Mouse (Mus musculus): ENCODE data around the gene Vamp3. TPM values are rescaled to one million over a fixed set of nuclear protein-coding genes. Genes with fewer than 3 reads are reported as not detected.
"Not testable (repeated sequence)": the region's sequence is repeated elsewhere in the genome, so short reads cannot be mapped to it uniquely, and the experiment has no call there.

The Vamp3 gene
- total and polyA plus RNA-seq, 3 experiments = 29.2 to 68.4 (median 44.1) TPM

- Histone ChIP-seq H3K27ac (ENCODE audit: insufficient read depth, low read depth) (no peak overlapping the region), H3K4me1 (ENCODE audit: control insufficient read depth in 1 of 2, insufficient read depth in 2 of 2) (peaks cover 0 to 2% of the 10 kb centered on the region in 2 experiments; a peak in 1 of 4 replicates), H3K9ac (ENCODE audit: insufficient read depth, low read depth) (no peak overlapping the region), H3K9me3 (replicated peaks; ENCODE audit: low read length) (no peaks in the 10 kb centered on the region), H3K79me2 (replicated peaks; ENCODE audit: control insufficient read depth, extremely low read depth, insufficient read depth, poor library complexity, severe bottlenecking) (no peaks in the 10 kb centered on the region), H3K36me3 (replicated peaks in 1 of 2; ENCODE audit: control insufficient read depth in 1 of 2, insufficient read depth in 1 of 2, low read length in 1 of 2) (peaks cover 0 to 3% of the 10 kb centered on the region in 2 experiments), H3K4me3 (replicated peaks in 1 of 3; ENCODE audit: low read depth in 2 of 3, low read length in 2 of 3, poor library complexity in 1 of 3) (no peak overlapping the region), H3K27me3 (replicated peaks) (no peaks in the 10 kb centered on the region), H3K4me2 (ENCODE audit: insufficient read depth, low read depth, poor library complexity, severe bottlenecking) (no peak overlapping the region)
- dilution Hi-C loops (cut with MboI; ENCODE audit: extremely low pct_ligation_motif_present, extremely low pct_unique_long_range_greater_than_20kb, low sequenced_read_pairs) = no loop called here
- DNase-seq (ENCODE audit: extremely low read depth) = no peak
- in situ Hi-C loops (cut with MboI; ENCODE audit: low pct_ligation_motif_present, low pct_unique_long_range_greater_than_20kb, low sequenced_read_pairs) = no loop called here
- TF ChIP-seq JUND (conservative IDR thresholded peaks at IDR 0.05; ENCODE audit: low read depth, low read length) = no peak
- TF ChIP-seq RAD21 (IDR thresholded peaks at IDR 0.05; ENCODE audit: low read depth, low read length) = no peak
- no peak for TF ChIP-seq EP300 (IDR thresholded peaks at IDR 0.05; ENCODE audit: low read length)
Observed at GRCm38 (mm10) chr4:151024152-151024551, 33.6 kb downstream of the Vamp3 start.

- H3K4me2 ChIP-seq (ENCODE audit: insufficient read depth, low read depth, poor library complexity, severe bottlenecking); H3K9me3 ChIP-seq (replicated peaks; ENCODE audit: low read length); H3K27me3 ChIP-seq (replicated peaks); in situ Hi-C loops (cut with MboI; ENCODE audit: low pct_ligation_motif_present, low pct_unique_long_range_greater_than_20kb, low sequenced_read_pairs); H3K4me1 ChIP-seq (ENCODE audit: control insufficient read depth in 1 of 2, insufficient read depth in 2 of 2); H3K79me2 ChIP-seq (replicated peaks; ENCODE audit: control insufficient read depth, extremely low read depth, insufficient read depth, poor library complexity, severe bottlenecking); DNase-seq (ENCODE audit: extremely low read depth); H3K4me3 ChIP-seq (replicated peaks in 1 of 3; ENCODE audit: low read depth in 2 of 3, low read length in 2 of 3, poor library complexity in 1 of 3); H3K36me3 ChIP-seq (replicated peaks in 1 of 2; ENCODE audit: control insufficient read depth in 1 of 2, insufficient read depth in 1 of 2, low read length in 1 of 2); H3K27ac ChIP-seq (ENCODE audit: insufficient read depth, low read depth); H3K9ac ChIP-seq (ENCODE audit: insufficient read depth, low read depth); dilution Hi-C loops (cut with MboI; ENCODE audit: extremely low pct_ligation_motif_present, extremely low pct_unique_long_range_greater_than_20kb, low sequenced_read_pairs): not testable (repeated sequence)
Observed at GRCm38 (mm10) chr4:151017356-151017755, 40.4 kb downstream of the Vamp3 start.

- dilution Hi-C loops (cut with MboI; ENCODE audit: extremely low pct_ligation_motif_present, extremely low pct_unique_long_range_greater_than_20kb, low sequenced_read_pairs) (no loop called here), in situ Hi-C loops (cut with MboI; ENCODE audit: low pct_ligation_motif_present, low pct_unique_long_range_greater_than_20kb, low sequenced_read_pairs) (no loop called here)
- no peaks in the 10 kb centered on the region for H3K27me3 ChIP-seq (replicated peaks)
- H3K79me2 ChIP-seq (replicated peaks; ENCODE audit: control insufficient read depth, extremely low read depth, insufficient read depth, poor library complexity, severe bottlenecking) = no peaks in the 10 kb centered on the region
- no peaks in the 10 kb centered on the region for H3K9me3 ChIP-seq (replicated peaks; ENCODE audit: low read length)
- DNase-seq (ENCODE audit: extremely low read depth) = no peak
- H3K9ac ChIP-seq (ENCODE audit: insufficient read depth, low read depth) = no peak overlapping the region
- no peak overlapping the region for H3K4me2 ChIP-seq (ENCODE audit: insufficient read depth, low read depth, poor library complexity, severe bottlenecking)
- no peaks in the 10 kb centered on the region for H3K4me1 ChIP-seq (ENCODE audit: control insufficient read depth in 1 of 2, insufficient read depth in 2 of 2)
- H3K27ac ChIP-seq (ENCODE audit: insufficient read depth, low read depth) = no peak overlapping the region
- no peak for TF ChIP-seq ELF1 (IDR thresholded peaks at IDR 0.05; ENCODE audit: low read depth, low read length)
- TF ChIP-seq CHD1 (IDR thresholded peaks at IDR 0.05; ENCODE audit: low read depth, low read length) = no peak
- no peak for TF ChIP-seq POLR2AphosphoS2 (IDR thresholded peaks at IDR 0.05; ENCODE audit: low read depth, low read length)
- TF ChIP-seq ETS1 (conservative IDR thresholded peaks at IDR 0.05; ENCODE audit: low read depth, low read length) = no peak
- no peak for TF ChIP-seq E2F4 (IDR thresholded peaks at IDR 0.05; ENCODE audit: insufficient replicate concordance, low read depth, low read length)
- no peak for TF ChIP-seq UBTF (IDR thresholded peaks at IDR 0.05; ENCODE audit: low read depth, low read length)
- TF ChIP-seq MEF2A (IDR thresholded peaks at IDR 0.05; ENCODE audit: borderline replicate concordance, low read depth, low read length) = no peak
- no peak for TF ChIP-seq PAX5 (IDR thresholded peaks at IDR 0.05; ENCODE audit: low read length)
- no peak for TF ChIP-seq CHD2 (IDR thresholded peaks at IDR 0.05; ENCODE audit: low read length)
- TF ChIP-seq KAT2A (IDR thresholded peaks at IDR 0.05; ENCODE audit: insufficient replicate concordance, low read length) = no peak
- no peak for TF ChIP-seq MAZ (IDR thresholded peaks at IDR 0.05; ENCODE audit: low read depth, low read length)
- no peak for TF ChIP-seq NRF1 (IDR thresholded peaks at IDR 0.05; ENCODE audit: low read depth, low read length)
- TF ChIP-seq BHLHE40 (IDR thresholded peaks at IDR 0.05; ENCODE audit: low read depth, low read length) = no peak
- no peak for TF ChIP-seq GABPA (IDR thresholded peaks at IDR 0.05; ENCODE audit: insufficient replicate concordance, low read depth, low read length)
- no peak for TF ChIP-seq SMC3 (IDR thresholded peaks at IDR 0.05; ENCODE audit: low read depth, low read length)
- TF ChIP-seq SIN3A (IDR thresholded peaks at IDR 0.05; ENCODE audit: low read length) = no peak
- no peak overlapping the region for H3K4me3 ChIP-seq (replicated peaks in 1 of 3; ENCODE audit: low read depth in 2 of 3, low read length in 2 of 3, poor library complexity in 1 of 3)
- H3K36me3 ChIP-seq (replicated peaks in 1 of 2; ENCODE audit: control insufficient read depth in 1 of 2, insufficient read depth in 1 of 2, low read length in 1 of 2) = peaks cover 0 to 8% of the 10 kb centered on the region in 2 experiments
Observed at GRCm38 (mm10) chr4:151015946-151016345, 41.8 kb downstream of the Vamp3 start.
